Mouse (Mus musculus) heart, postnatal 14 days (tissue): ENCODE measurements at regions not wholly inside any gene's neighbourhood (a gene's known extent, or its start where the extent isn't known, plus 50 kb on each side); places are given as distances from the start of the nearest gene placed in this dataset.

Experiments
- DNase-seq, 2 experiments: peaks; one replicate each; pipeline ENCODE4 v3.0.0; 2021 to 2022
- intact Hi-C: fragments of 180-260 bp; cut with DNase I; formaldehyde crosslinking; loops from one replicate; pipeline ENCODE4 v1.15.1; 2025

GRCm38 (mm10) chr6:58752496-58752895, 78.8 kb upstream of the Herc3 start:
- intact Hi-C loops, result no loop called here
- no peak for DNase-seq

- intact Hi-C loops, result no loop called here
Observed at GRCm38 (mm10) chr6:58756309-58757015, 74.8 kb upstream of the Herc3 start.

GRCm38 (mm10) chr6:58757339-58757738, 73.9 kb upstream of the Herc3 start:
- DNase-seq, result no peak
- intact Hi-C loops, result no loop called here

More at GRCm38 (mm10) chr6:58756309-58757015, 74.8 kb upstream of the Herc3 start:
- no peak for DNase-seq

- intact Hi-C loops, result loop anchor here (10.0 kb wide), 1 partner anchor 404 kb away; no protein-coding TSS in a partner anchor
- DNase-seq, result peak; percentile 69 to 79
Observed at GRCm38 (mm10) chr6:58770654-58771218, 60.5 kb upstream of the Herc3 start.

- intact Hi-C loops, result loop anchor here (2.0 to 10.0 kb wide), 3 partner anchors 169 to 403 kb away; no protein-coding TSS in a partner anchor
Observed at GRCm38 (mm10) chr6:58772014-58772413, 59.3 kb upstream of the Herc3 start.

More at GRCm38 (mm10) chr6:58772014-58772413, 59.3 kb upstream of the Herc3 start:
- peak; percentile 10 to 31 for DNase-seq
